Mouse (Mus musculus) cerebellum, adult 2 months (tissue): ENCODE measurements around the gene Ppp3ca.

Experiments used
- CTCF ChIP-seq: fragments of 200-500 bp; IDR thresholded peaks from 2 replicates; pipeline ENCODE4 v1.5.1; 2011; ENCODE audit warnings: low read depth, mild to moderate bottlenecking, control low read depth, low read length, moderate library complexity, borderline replicate concordance; ENCODE audit not compliant: insufficient read depth
- POLR2A ChIP-seq: fragments of 200-500 bp; IDR thresholded peaks from 2 replicates; pipeline ENCODE4 v1.6.1; 2011; ENCODE audit warnings: low read length, control low read depth, borderline replicate concordance; ENCODE audit not compliant: insufficient read depth

DNA sequence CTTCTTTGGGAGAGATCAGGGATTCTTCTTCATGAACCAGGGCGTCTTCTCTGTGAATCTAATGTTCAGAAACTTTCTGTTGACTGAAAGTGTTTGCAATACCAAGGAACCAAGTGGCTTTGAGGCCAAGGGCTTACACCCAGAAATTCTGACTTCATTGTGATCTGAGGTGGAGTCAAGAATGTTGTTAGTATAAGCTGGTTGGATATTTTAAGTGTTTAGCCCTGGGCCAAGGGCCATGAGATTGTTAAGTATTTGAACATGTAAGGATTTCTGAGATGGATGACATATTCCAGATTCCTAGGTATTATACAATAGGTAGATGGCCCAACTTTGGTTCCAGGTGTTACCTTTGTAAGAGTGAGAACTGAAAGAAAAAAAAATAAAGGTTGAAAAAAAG, 68.5 kb downstream of the Ppp3ca start:
- TF ChIP-seq CTCF (no peak), POLR2A (no peak)
